Mouse (Mus musculus) neural tube, embryonic 15.5 days (tissue): Measurements from ENCODE around the gene Nutf2-ps1. TPM values are rescaled to one million over a fixed set of nuclear protein-coding genes. Genes with fewer than 3 reads are reported as not detected.

ENCODE experiments used
- ATAC-seq: fragments of 200-750 bp; cut with Nextera tagmentation; 2 replicates; pipeline ENCODE4 v1.8.0; 2017; ENCODE audit warnings: mild to moderate bottlenecking, moderate TSS enrichment, moderate library complexity; ENCODE audit not compliant: low FRiP score
- H3K27ac ChIP-seq: fragments of 300-500 bp; sonication (generic); replicated peaks from 2 replicates; pipeline ENCODE4 v1.5.1; 2015; ENCODE audit warnings: mild to moderate bottlenecking, inconsistent platforms
- H3K27me3 ChIP-seq: fragments of 300-500 bp; sonication (generic); replicated peaks from 2 replicates; pipeline ENCODE4 v1.6.1; 2015; ENCODE audit warnings: inconsistent platforms
- H3K36me3 ChIP-seq: fragments of 300-500 bp; sonication (generic); 2 replicates; pipeline ENCODE4 v1.6.1; 2015; ENCODE audit warnings: inconsistent platforms
- H3K4me1 ChIP-seq: fragments of 300-500 bp; sonication (generic); 2 replicates; pipeline ENCODE4 v1.6.1; 2015; ENCODE audit warnings: inconsistent platforms
- H3K4me2 ChIP-seq: fragments of 300-500 bp; sonication (generic); 2 replicates; pipeline ENCODE4 v1.6.1; 2015; ENCODE audit warnings: inconsistent platforms, mild to moderate bottlenecking, moderate library complexity
- H3K4me3 ChIP-seq: fragments of 300-500 bp; sonication (generic); replicated peaks from 2 replicates; pipeline ENCODE4 v1.5.1; 2015; ENCODE audit warnings: mild to moderate bottlenecking, inconsistent platforms
- H3K9ac ChIP-seq: fragments of 300-500 bp; sonication (generic); replicated peaks from 2 replicates; pipeline ENCODE4 v1.6.1; 2015; ENCODE audit warnings: mild to moderate bottlenecking, inconsistent platforms
- H3K9me3 ChIP-seq: fragments of 300-500 bp; sonication (generic); replicated peaks from 2 replicates; pipeline ENCODE4 v1.6.1; 2016; ENCODE audit warnings: inconsistent platforms
- WGBS: fragments of 180-500 bp; shearing (Covaris S2); methylation state at CpG from one replicate; pipeline ENCODE4 v1.1.7; 2015; ENCODE audit warnings: mixed read lengths; 5-methylcytosine and 5-hydroxymethylcytosine counted together
- polyA plus RNA-seq: library from polyadenylated mRNA; unstranded; fragments of >200 nt; fragmentation: Nextera tagmentation; extraction: Ambion mirVana; gene quantifications from 2 replicates; pipeline ENCODE4 v1.2.1, GENCODE M21; 2015

Nutf2-ps1 gene
- polyA plus RNA-seq, 1 experiment from 2014 or later, result 221 TPM

DNA sequence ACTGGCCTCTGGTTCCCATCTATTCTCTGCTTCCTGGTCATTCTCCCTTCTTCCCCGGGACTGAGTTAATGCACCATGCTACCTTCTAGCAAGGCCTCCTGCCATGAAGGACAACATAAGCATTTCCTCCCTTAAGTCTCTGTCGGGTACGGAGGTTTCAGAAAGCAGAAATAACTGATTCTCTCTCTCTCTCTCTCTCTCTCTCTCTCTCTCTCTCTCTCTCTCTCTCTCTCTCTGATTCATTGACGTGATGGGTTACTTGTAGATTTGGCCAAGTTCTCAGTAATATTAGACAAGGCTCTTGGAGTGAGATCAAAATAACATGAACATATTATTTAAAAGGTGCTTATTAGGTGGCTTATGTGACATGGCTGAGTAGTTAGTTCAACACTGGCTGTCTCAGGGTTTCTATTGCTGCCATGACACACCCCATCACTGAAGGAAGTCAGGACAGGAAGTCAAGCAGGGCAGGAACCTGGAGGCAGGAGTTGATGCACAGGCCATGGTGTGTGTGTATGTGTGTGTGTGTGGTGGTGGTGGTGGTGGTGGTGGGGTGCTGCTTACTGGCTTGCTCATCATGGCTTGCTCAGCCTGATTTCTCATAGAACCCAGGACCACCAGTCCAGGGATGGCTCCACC, 43.8 kb downstream of the Nutf2-ps1 start:
- Histone ChIP-seq H3K27me3 (no peaks in the 10 kb centered on the region), H3K27ac (no peak overlapping the region), H3K9me3 (no peaks in the 10 kb centered on the region), H3K36me3 (no peaks in the 10 kb centered on the region), H3K4me2 (no peak overlapping the region), H3K4me1 (peaks cover 7% of the 10 kb centered on the region; the same call in 1 of the 2 replicates), H3K9ac (no peak overlapping the region), H3K4me3 (no peak overlapping the region)
- no peak for ATAC-seq
- WGBS, result 74% methylated on average over 4 of the region's 4 CpGs

DNA sequence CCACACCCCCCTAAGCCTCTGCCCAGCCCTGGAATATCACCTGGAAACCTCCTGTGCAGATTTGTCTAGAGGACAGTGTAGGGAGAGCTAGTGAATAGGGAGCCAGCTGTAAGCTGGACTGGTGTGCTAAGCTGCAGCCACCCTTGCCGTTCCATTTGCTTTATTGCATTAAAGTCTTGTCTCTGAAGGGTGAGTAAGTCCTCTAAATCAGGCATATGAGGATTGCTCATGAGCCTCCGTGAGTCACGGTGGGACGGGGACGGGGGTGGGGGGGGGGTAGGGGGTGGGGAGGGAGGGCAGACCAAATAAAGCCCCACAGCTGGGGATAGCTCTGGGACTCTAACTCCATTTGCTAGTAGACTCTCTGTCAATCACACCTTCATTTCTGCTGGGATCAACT, 45.3 kb downstream of the Nutf2-ps1 start:
- no peak for ATAC-seq
- no peaks in the 10 kb centered on the region for H3K27me3 ChIP-seq
- H3K4me1 ChIP-seq, result peaks cover 7% of the 10 kb centered on the region; the same call in 1 of the 2 replicates
- H3K4me3 ChIP-seq, result no peak overlapping the region
- H3K9me3 ChIP-seq, result no peaks in the 10 kb centered on the region
- H3K4me2 ChIP-seq, result no peak overlapping the region
- H3K27ac ChIP-seq, result no peak overlapping the region
- H3K9ac ChIP-seq, result no peak overlapping the region
- H3K36me3 ChIP-seq, result no peaks in the 10 kb centered on the region
- 62% methylated on average over 5 of the region's 5 CpGs for WGBS

GRCm38 (mm10) chr19:53539296-53539695, 49.6 kb downstream of the Nutf2-ps1 start:
- Histone ChIP-seq H3K4me1 (0 out of 2 replicates have a peak, but pooled peaks cover 3% of the 10 kb centered on the region), H3K36me3 (no peaks in the 10 kb centered on the region), H3K9me3 (no peaks in the 10 kb centered on the region), H3K27me3 (no peaks in the 10 kb centered on the region), H3K9ac (no peak overlapping the region), H3K4me2 (no peak overlapping the region), H3K27ac (no peak overlapping the region), H3K4me3 (no peak overlapping the region)
- no peak for ATAC-seq
- 93% methylated on average over 3 of the region's 3 CpGs for WGBS

DNA sequence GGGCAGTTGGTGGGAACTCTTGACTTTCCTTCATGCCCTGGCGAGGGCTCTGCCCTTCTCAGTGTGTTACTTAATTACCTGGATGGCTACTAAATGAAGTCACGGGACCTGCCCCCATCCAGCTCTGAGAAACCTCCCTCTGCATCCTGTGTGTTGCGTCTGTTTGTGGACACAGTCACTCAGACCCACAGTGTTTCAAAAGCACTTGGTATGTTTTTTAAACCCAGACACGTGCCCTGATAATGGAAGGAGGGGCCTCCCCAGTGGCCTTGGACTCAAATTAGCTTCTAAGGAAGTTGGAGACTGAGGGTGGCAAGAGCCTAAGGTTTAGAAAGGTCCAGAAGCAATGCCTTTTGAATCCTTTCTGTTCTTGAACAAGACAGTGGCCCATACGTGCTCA, 50.1 kb downstream of the Nutf2-ps1 start:
- no peak for ATAC-seq
- WGBS, result 78% methylated on average over 5 of the region's 5 CpGs
- Histone ChIP-seq H3K4me3 (no peak overlapping the region), H3K36me3 (no peaks in the 10 kb centered on the region), H3K9me3 (no peaks in the 10 kb centered on the region), H3K4me2 (no peak overlapping the region), H3K27me3 (no peaks in the 10 kb centered on the region), H3K9ac (no peak overlapping the region), H3K4me1 (0 out of 2 replicates have a peak, but pooled peaks cover 3% of the 10 kb centered on the region), H3K27ac (no peak overlapping the region)

Other genes with a start within 250 kb of the Nutf2-ps1 start
- gene Gm10197, start 217.3 kb downstream of the Nutf2-ps1 start, polyA plus RNA-seq, result not detected in 2 replicates
- gene Smndc1, start 198.5 kb downstream of the Nutf2-ps1 start, polyA plus RNA-seq, result 29.3 and 31.6 TPM in 2 replicates
- 3.8 and 6.5 TPM in 2 replicates for gene Dusp5, start 60.0 kb downstream of the Nutf2-ps1 start, polyA plus RNA-seq
- gene Smc3, start 11.3 kb upstream of the Nutf2-ps1 start, polyA plus RNA-seq, result 49.9 and 56.9 TPM in 2 replicates
- 0.51 and 1.4 TPM in 2 replicates for gene Rbm20, start 88.2 kb upstream of the Nutf2-ps1 start, polyA plus RNA-seq